Mouse (Mus musculus) liver (tissue): ENCODE data around the gene Bcan.

Source experiments
- DNase-seq: peaks from one replicate; pipeline ENCODE4 v3.0.0-alpha.2; 2020; ENCODE audit warnings: mixed read lengths

The Bcan gene

DNA sequence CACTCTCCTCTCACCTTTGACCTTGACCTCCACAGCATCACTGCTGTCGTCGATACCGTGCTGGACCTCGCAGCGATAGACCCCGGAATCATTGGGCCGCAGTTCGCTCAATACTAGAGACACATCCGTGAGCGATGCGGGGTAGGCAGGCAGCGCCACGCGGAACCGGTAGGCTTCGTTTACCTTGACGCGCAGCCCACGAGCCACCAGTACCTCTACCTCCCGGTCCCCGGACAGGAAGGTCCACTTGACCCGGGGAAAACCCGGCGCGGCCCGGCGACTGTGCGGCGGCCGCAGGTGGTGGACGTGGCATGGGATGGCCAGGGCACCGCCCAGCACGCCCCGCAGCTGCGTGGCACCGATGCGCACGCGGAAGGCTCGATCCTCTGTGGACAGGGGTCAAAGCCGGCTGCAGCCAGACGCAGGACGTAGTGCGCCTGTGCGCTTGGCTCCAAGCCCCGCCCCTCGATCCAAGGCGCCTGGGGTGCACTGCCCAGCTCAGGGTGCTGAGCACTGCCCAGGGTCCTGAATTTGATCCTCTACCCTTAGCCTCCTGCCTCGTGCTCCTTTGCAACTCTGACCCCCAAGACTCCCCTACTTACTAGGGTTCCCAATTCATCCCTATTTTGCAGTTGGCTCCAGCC, 2.9 kb downstream of the Bcan start:
- peak; percentile 31 for DNase-seq

DNA sequence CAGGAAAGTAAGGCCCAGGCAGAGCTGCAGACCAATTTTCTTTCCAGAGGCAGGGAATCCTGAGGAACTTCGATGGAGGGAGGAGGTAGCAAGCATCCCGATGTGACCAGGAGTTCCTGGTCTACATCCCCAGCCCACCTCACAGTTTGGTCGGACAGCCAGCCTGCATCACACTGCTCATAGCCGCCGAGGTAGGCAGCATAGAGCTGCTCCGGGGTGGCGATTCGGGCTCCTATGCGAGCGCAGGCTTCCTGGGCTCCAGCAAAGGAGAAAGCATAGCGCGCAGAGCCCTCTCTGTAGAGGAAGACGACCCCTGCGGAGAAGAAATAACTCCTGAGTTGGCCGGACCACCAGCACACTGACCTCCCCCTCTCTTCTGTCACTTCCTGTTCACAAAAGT, 3.6 kb downstream of the Bcan start:
- no peak for DNase-seq

DNA sequence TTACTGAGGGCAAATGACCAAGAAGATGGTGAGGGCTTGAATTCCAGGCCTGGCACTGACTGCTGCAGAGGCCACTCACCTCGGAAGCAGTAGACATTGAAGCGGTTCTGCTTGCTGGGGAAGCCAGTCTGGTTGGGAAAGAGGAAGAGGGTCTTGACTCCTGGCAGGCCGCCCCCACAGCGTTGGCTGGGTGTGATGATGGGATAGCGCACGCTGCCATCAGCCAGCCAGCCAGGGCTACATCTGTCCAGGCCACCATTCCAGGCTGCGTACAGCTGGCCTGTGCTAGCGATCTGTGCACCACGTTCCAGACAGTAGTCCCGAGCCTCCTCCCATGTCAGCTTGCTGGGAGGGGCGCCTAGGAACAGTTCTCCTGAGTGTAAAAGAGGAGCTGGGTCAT, 4.7 kb downstream of the Bcan start:
- DNase-seq, result no peak

DNA sequence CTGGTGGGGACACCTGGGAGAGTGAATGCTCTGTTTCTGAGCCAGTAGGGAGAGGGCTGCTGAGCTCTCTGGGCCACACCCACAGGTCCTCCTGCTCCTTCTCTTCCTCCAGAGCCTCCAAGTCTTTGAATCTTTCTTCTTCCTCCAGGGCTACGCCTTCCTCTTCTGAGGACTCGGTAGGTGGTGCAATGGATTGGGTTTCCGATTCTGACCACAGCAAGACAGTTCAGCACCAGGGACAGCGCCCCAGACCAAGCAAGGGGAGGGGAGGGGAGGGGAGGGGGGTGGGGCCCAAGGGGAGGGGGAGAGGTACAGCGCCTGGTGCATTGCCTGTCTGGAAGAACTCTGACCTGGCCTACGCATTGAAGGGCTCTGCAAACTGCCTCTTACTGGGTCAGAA, 6.6 kb downstream of the Bcan start:
- peak; percentile 70 for DNase-seq

DNA sequence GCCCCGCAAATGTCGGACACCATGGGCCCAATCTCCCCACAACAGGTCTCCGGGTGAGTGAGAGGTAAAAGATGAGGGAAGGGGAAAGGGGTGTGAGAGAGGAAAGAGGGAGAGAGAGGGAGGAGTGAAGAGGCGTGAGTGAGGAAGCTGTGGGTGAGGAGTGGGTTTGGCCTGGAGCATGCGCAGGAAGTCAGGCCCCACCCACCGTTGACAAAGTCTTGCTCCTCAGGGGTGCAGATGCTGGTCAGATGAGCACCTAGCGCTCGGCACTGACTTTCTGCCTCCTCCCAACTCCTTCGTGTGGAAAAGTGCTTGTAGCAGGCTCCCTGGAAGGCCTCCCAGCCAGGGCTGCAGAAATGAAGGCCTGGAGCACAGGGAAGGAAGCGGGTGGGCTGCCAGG, 10.1 kb downstream of the Bcan start:
- no peak for DNase-seq

DNA sequence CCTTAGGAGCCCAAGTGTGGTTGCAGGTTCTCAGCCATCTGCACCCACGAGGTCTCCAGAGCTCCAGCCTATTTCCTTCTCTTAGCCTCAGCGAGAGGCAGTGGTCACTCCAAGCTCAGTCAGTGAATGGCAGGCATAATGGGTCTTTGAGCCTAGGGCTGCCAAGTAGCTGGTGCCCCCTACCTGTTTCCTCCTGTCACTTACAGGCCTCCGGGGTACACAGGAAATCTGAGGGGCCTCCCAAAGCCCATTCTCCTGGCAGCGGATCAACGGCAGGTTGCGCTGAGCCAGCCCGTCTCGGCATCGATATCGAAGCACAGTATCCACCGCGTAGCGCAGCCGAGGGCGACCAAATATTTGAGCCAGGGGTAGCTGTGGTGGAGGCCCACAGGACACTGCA, 12.0 kb downstream of the Bcan start:
- DNase-seq, result no peak

DNA sequence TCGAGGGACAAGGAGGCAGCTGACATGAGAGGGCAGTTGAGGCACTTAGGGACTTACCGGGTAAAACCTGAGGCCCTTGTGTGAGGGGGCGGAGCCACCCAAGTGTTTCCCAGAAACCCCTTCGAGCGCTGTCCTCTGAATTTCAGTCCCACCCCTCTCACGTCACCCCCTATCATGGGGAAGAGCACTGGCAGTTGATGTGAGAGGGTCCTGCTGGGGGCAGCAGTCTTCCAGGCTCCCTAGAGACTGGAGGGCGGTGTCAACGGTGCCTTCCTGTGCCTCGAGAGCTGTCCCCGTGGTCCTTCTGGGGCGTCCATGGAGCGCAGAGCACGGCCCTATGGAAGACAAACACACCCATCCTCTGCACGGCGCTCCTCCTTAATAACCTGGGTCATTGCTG, 12.4 kb downstream of the Bcan start:
- peak; percentile 76 for DNase-seq

DNA sequence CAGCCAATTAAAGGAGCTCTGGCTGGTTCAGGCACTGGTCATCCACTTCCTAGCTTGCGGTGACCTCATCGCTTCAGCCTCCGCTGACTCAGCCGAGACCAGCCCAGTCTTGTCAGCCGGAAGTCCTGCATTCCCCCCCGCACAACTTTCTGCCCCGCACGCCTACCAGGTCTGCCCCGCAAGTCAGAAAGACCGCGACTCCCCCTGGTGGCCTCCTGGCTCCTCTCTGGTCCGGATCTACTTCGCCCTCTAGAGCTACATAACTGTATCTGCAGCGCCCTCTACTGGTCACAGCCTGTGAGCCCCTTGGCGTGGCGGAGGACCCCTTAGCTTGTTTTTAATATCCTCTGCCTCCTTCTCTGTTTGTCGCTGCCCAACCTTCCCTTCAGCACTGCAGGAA, 13.2 kb downstream of the Bcan start:
- DNase-seq, result peak; percentile 94

DNA sequence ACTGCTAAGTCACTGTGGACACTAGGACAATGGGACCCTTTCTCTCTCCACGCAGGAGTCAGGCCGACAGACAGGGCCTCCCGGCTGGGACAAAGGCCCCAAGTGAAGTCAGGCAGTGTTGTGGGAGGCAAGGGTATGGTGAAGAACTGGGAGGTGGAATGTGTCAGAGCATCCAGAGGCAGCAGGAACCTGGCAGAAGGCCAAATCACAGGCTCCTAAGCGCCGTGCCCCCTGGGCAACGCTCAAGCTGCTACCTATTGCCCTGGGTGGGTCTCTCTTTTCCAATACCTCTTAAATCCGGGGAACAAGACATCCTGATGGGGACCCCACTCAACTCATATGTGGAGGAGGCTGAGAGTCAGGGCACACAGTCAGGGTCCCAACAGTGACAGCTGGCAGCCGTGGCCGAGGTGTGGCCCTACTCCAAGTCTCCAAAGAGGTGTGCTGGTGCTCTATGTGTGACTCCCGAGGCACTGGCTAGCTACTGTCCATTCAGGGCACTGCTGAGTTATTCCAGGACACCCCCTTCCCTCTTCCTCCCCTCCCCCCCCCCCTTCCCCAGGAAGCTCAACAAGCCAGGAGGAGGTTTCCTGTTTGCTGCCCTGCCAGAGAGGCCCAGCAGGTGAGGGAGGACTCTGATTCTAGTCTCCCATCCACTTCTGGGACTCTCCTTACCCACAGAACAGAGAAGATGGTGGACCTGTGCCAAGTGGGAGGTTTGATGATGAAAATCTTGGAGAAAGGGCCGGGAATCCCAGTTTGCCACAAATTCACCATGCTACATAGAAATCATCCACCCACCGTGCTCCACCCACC, 14.3 kb downstream of the Bcan start:
- no peak for DNase-seq

DNA sequence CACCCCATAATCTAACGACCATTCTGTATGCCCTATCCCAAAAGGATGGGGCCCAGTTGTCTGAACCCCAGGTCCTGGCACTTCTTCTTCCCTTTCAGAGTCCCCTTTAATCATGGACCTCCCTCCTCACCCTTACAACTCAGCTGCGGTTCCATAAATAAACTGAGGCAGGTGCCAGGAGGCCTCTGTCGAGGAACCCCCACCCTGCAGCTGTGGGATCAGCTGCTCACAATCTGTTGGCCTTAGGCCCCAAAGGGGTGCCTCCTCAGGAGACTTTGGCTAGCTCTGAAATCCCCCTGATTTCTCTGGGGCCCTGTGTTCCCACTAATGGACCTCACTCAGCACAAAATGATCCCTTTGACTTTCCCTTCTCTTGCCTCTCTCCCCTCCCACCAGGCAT, 15.9 kb downstream of the Bcan start:
- no peak for DNase-seq

DNA sequence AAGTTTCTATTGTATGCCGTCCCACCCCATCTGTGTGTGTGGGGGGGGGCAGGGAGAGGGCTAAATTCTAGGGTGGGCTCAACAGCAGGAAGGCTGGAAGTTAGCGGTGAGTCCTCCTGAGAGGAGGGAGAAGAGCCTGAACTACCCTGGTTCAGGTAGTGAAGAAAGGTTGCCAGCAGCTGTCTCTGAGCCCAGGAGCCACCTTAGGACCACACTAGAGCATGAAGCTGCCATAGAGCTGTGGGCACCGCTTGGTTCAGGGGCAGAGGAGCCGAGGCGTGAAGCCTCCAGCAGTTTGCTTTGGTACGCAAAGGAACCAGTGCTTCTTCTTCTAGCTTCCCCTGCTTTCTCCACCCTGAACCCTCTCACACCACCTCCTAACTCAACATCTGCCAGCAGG, 16.4 kb downstream of the Bcan start:
- DNase-seq, result no peak

DNA sequence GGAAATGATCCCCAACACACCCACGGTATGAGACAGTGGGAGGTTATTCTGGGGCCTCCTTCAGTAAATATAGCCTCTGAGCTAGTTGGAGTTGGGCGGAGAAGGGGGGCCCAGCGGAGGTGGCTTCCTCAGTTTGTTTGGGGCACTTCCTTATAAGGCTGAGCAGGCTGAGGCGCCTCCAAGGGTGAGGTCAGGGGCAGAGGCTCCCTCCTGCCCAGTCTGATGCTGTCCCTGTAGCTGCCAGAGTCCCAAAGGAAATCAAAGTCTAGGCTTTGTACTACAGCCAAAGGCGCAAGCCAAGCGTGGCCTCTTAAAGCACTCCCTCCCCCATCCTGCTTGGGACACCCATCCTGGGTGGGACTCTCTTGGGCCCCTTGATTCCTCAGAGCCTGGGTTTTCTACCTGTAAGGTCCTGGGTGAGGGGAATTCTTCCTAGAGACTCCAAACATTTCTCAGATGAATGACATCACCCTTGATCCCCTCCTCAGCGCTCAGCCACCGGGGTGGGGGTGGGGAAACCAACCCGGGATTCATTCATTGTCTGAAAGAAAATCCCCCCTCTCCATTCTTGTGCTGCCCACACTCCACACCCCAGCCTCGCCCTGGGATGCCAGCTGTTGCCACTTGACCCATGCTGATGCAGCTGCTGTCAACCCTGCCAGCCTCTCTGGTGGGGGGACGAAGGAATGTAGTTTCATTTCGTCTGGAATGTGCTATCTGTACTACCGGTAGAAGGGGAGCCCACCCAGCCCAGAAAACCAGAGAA, 17.0 kb downstream of the Bcan start:
- peak; percentile 63 for DNase-seq

DNA sequence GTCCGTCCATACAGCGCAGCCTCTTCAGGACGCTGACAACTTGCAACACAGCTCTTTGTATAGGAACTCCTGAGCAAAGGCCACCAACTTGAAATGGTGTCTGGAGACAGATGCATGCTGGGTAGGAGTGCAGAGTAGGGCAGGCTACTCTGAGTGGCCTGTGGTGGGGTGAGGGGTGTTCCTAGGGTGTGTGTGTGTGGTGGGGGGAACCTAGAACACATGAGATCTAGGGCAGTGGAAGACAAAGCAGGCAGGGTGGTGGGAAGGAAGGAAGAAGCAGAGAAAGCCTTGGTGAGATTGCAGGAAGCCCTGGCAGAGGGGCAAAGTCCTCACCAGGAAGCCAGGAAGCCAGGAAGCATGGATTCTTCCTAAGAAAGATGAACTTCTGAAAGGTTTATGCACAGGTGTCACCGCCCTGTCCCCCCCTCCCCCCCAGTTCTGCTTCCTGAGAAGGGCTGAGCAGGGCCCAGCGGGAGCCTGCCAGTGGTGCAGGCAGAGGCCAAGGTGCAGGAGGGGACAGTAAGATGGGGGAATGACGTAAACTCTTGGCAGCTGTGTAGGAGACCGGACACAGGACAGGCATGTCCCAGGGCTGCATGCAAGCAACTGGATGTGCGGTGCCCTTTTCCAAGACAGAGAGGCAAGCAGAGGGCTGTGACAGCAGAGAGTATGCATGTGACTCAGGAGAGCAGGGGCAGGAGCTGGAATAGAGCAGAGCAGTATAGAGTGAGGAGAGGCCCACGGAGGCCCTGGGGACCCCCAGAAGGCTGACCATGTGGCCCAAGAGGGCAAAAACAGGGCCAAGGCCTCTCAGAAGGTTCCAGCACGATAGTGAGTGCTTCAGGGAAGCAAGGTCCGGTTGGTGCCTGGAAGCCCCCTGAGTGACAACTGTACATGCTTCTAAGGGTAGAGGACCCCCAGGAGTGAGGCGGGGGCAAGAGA, 17.9 kb downstream of the Bcan start:
- peak; percentile 23 for DNase-seq

DNA sequence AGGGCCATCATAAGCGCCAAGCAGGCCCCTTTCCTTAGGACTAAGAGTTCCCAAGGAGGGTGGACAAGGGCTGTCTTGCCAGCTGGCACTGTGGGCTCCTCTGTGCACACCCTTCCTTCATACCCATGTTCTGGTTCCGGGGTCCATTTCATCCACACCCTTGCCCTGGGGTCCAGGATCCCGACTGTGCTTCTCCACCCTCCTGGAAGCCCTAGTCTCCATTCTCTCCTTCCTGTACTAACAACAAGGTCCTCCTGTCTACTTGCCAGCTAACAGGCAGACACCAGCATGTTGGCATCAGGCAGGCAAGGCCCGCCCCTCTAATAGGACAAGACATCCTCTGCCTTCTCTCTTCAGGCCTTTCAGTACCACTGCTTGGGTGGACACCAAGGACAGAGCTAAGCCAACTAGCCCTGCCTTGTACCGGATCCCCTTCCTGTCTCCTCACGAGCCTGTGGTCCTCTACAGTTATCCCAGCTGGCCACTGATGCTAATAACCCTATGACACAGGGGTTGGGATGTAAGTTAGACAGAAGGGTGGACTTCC, 18.7 kb downstream of the Bcan start:
- DNase-seq, result no peak

DNA sequence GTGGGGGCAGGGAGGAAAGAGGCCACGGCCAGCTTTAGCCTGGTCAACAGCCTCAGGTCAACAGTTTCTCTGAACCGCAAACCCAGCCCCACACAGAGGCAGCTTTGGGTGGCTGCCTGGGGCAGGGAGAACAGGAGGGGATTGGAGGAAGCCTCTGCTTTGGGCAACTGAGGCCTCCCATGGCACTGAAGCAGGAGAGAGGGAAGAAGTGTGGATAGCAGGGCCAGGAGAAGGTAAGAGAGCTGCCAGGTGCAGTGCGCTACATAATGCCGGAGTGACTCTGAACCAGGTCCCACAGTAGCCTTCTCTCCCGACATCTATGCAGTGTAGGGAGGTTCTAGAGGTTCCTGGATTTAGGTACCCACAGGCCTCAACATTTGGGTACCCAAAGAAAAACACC, 19.3 kb downstream of the Bcan start:
- DNase-seq, result no peak

DNA sequence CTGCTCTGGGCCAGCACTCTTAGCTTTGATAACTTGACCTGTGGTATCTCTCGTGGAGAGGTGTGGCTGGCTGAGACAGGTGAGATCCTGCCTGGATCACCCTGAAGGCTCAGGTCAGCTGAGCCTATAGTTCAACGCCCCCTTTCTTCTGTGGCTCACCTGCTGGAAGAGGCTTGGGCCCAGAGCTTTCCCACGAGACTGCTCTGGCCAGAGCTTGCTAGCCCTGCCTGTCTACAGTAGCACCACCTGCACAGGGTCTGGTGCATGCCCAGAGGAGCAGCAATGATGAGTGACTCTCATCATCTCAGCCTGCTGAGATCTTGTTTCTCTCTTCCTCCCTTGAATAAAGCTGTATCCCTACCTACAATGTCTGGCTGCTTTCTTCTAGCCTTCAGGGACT, 19.9 kb downstream of the Bcan start:
- no peak for DNase-seq

DNA sequence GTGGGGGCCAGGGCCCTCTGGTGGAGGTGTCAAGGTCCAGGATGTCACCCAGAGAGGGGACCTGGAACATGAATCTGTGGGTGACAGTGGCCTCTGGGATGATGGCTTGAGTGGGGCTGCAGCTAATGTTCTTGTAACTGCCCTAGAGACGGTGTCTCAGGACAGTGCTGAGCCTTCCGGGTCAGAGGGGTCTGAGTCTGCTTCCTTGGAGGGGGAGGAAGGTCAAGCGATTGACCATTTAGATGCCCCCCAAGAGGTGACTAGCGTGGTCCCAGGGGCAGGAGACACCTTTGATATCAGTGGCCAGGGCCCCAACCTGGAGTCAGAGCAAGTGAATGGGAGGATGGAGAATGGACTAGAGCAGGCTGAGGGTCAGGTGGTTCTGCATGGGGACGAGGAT, 20.5 kb downstream of the Bcan start:
- no peak for DNase-seq

DNA sequence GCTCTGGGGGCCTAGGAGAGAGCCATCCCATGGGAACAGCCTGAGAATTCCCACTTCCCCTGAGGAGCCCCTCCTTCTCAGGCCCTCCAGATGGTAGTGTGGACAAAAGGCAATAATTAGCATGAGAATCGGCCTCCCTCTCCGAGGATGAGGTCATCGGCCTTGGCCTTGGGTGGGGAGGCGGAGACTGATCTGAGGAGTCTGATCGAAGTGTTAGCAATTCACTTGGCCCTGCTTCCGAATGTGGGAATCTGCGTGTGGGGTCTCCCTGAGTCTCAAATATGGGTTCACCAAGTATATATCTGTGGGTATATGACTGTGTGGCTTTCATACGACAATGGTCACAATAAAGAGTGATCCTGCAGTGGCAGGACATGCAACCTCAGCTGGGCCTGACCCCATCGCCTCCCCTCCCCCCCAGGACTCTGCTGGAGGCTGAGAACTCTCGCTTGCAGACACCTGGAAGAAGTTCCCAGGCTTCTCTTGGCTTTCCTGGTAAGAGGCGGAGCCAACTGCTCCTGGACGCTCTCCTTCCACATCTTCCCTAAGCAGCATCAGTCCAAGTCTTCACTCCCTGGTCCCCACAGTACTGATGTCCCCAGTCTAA, 25.5 kb downstream of the Bcan start:
- no peak for DNase-seq

DNA sequence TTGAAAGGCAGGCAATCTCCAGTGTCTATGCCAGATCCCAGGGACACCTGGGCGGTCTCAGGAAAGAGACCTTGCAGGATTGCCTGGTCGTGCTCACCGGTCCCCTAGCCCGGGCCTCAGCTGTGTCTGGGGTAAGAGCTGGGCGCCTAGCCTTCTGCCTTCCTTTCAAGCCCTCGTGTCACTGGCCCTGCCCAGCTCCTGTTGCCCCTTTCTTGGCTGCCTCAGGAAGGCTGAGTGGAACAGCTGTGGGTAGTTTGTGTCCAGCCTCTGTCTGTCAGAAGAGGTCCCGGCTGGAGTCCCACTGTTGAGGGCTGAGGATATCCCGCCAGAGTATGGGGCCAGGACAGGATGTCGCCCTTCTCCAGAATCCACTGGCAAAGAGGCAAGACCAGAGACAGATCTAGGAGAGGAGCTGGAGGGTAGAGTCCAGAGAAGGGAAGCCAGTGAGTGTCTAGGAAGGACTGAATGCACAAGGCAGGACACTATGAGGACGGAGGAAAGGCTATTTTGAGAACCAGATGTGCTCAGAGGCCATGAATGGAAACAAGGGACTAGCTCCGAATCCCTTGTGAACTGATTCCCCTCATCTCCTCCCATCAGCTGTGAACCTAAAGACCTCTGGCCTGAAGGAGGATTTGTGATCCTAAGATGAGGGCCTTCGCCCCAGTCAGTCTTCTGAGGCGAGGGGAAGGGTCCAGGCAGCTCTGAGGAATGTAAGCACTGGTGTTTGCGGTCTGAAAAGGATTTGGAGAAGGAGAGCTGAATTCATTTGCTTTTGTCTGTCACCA, 26.2 kb downstream of the Bcan start:
- no peak for DNase-seq

DNA sequence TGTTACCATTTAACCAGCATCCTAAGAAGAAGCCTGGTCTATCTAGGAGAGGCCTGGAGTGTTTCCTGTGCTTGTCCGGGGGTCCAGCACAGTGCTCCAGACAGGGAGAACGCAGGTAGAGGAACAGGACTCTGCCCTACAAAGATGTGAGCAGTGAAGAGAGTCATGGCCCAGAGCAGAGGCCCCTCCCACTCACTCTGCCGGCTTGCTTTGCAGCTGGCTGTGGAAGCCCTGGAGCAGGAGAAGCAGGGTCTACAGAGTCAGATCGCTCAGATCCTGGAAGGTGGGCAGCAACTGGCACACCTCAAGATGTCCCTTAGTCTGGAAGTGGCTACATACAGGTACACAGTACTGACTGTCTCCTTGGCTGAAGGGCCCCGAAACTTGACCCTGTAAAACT, 27.3 kb downstream of the Bcan start:
- no peak for DNase-seq

DNA sequence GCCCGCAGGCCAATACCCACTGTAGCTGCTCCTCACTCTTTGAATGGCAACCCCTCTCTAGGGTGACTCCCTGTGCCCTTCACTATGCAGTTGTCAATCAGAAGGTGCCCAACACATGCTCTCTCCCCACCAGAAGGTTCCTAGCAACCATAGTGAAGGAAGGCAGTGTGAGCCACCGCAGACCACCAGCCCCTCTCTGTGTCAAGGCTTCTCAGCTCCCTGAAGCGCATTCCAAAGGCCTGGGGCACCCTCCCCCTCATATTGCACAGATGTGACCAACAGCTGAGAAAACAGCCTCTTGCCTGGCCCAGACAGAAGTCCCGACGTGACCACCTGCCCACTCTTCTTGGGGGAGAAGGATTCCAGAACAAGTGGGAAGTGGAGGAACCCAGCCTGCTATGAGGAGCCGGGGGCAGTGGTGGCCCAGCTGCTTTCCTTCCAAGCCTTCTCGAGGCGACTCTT, 27.8 kb downstream of the Bcan start:
- DNase-seq, result no peak
